Mouse (Mus musculus): Measurements from ENCODE around the gene Cdcp1.

Gene Cdcp1

DNA sequence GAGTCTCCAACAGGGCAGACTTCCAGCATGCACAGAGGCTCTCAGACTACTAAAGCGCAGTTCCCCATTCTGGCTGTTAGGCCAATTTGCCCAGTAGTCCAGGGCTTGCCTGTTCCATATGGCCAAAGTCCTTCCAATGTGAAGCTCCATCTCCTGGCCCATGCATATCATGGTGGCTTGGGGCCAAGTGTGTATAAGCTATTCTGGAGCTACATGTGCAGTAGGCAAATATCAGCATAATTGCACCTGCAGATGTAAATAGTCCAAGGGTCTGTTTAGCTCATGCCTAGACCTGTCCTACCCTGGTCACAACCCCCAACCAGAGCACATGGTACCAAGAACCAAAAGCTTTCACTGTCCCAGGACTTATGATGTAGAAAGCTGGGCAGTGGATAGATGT is 7.9 kb downstream of the Cdcp1 start:
- DNase-seq (ENCODE audit: low spot score) = no peak

DNA sequence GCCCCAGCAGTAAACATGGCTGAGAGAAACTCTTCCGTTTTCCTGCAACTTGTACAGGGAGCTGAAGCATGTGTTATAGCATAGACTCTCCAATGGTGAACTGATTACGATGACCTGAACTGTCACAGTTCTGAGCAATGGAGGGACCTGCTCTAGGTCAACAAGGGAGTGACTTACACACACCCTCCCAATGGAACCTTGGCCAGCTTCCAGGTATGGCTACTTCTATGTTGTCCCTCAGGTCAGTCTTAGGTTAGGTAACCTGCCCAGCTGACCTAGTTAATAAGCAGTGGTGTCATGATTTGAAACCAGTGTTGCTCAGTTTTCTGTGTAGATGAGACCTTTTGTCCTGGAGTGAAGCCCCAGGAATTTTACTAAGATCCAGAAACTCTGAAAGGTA is 8.9 kb downstream of the Cdcp1 start:
- DNase-seq (ENCODE audit: low spot score) = no peak

DNA sequence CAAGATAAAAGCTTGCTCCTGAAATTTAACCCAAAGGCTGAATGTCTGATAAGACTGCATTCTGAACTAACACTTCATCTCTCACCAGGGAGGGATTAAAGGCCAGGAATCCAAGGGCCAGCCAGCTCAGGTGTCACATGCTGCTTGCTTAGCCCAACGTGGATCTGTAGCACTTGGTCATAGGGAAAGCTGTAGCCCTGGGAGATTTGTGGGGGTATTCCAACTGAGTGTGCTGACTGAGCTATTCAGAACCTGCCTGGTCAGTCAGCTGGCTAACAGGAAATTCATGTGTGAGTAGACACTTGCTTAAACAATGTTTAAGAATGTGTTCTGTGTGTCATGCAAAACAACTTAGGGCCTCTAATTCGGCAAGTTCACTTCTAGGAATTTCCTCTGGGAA is 9.3 kb downstream of the Cdcp1 start:
- no peak for DNase-seq (ENCODE audit: low spot score)

DNA sequence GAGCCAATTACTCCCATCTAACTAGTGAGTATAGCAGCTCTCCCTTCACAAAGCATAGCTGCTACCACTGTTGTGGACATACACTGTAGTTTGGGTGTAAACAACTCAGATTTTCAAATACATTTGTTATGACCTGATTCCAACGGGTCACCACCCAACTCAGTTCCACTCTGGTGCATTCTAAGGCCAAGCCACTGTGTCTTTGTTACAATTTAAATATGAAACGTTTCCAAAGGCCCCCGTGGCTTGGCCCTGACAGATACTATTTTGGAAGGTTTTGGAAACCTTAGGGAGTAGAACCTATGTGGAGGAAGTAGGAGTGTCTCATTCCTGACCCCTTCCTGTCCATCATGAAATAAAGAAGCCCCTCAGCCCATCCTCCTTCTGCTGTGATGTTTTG is 15.7 kb downstream of the Cdcp1 start:
- no peak for DNase-seq (ENCODE audit: low spot score)

DNA sequence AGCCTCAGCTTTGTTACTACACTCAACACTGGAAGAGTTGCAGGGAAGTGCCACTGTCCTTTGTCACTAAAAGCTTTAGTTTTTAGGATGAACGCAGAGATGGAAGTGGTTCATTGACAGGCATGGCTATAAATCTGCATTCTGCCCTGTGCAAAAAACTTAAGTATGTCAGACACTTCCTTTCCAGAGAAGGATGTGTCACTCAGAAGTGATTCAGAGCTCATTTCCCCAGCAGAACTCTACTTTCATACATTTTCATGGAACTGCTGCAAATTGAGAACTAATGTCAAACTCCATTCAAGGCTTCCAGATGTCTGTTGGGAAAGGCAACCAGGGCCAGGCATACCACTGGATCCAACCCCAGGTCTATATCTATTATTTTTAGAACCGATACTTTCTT is 27.6 kb downstream of the Cdcp1 start:
- no peak for DNase-seq (ENCODE audit: low spot score)

DNA sequence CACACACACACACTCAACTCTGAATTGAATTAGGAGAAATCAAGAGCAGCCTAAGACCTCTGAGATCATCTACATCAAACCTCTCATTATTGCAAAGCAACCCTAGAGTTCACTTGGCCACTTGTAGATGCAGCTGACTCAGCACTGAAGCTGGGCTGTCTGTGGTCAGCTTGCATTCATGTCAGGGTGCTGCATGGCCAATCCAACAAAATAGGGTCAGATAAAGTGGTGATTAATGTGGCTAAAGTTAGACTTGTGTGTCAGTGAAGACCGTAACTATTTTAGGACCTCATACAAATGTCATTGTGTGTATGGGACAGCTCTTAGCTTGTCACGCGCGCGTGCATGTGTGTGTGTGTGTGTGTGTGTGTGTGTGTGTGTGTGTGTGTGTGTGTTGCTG is 28.2 kb downstream of the Cdcp1 start:
- no peak for DNase-seq (ENCODE audit: low spot score)

DNA sequence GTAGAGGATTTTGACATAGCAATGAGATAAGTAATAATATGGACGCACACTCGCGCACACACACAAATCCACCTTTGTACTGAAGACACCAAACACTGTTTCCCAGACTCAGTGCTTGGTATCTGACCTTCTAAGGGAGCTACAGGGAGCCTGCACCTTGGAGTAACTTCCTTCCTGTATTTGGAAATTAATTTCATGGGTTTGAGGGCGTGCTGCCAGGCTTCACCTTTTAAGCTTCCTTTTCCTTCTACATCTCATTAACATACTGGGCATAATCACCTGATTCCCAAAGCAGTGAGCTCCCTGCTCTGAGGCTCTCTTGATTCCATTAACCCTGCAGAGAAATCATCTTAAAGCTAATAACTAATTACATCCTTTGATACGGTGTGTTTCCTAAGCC is 29.7 kb downstream of the Cdcp1 start:
- no peak for DNase-seq (ENCODE audit: low spot score)

DNA sequence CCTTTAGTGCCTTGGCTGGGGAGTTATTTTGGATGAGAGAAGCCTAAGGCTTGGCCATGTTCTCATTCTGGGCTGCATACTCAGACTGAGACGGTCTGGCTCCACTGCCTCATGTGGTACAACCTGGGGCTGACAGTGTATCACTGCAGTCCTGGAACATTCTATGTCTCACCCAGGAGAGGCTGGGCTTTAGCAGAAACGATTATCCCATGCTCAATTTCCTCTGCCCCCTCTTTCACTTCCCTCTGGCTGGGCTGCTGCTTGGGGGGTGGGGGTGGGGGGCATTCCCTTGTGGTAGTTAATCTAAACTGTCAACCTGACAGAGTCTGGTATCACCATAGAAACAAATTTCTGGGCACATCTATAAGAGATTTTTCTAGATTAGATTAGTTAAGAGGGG is 30.3 kb downstream of the Cdcp1 start:
- no peak for DNase-seq (ENCODE audit: low spot score)

DNA sequence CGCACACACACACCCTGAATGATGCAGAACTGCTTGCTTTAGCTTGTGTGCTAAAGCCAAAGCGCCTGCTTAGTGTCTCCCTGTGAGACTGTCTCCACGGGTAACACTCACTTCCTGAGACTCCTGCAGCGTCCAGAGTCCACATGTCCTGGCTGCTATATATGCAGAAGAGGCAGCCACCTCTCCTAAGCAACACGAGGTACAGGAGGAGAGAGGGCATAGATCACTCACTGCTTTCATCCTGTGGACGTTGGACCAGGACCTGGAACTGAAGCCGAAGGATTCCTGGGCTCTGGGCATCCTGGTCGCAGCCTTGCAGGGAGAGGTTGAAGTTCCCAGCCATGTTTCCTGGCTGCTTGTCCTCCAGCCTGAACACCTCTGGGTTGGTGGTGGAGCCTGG is 32.6 kb downstream of the Cdcp1 start:
- no peak for DNase-seq (ENCODE audit: low spot score)

DNA sequence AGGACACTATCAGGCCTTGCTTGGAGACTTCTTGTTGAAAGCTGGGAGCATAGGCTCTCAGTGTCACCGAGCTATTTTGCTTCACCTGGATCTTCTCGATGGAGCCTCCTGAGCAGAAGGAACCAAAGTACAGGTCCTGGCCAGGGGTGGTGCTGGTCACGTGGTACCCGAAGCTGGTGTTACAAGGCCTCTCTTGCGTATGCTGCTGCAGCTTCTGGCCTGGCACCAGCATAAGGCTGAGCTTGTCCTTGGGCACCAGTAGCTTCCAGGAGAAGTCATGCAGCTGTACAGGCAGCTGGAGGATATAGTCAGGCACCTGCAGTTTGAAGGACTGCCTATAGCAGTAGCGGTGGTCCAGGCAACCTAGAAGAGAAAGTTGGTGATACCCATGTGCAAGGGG is 35.8 kb downstream of the Cdcp1 start:
- no peak for DNase-seq (ENCODE audit: low spot score)

DNA sequence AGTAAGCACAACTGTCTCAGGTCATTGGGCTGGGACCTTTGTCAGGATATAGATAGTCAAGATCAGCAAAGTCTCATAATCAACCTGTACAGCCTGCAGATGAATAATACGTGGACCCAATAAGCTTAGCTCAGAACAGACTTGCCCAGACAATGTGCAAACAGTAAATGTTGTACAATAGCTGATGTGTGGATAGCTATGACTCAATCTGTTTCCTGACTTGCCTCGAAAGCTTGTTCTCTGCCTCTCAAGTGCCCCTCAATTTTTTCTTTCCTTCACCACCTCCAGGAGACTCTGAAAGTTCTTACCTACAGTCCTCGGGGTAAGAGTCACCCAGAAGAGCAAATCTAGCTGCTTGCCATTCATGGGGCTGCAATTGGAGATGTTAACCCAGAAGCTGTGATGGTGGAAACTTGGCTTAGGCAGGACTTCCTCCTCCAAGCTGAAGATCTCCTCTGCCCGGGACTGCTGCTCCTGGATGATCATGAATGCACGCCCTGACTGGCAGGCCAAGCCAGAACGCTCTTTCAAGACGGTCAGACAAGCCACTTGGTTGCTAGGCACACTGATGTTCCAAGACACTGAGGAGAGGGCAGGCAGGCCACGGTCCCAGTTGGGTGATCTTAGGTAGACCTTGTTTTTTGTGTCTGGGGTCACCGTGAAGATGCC is 38.3 kb downstream of the Cdcp1 start:
- no peak for DNase-seq (ENCODE audit: low spot score)

DNA sequence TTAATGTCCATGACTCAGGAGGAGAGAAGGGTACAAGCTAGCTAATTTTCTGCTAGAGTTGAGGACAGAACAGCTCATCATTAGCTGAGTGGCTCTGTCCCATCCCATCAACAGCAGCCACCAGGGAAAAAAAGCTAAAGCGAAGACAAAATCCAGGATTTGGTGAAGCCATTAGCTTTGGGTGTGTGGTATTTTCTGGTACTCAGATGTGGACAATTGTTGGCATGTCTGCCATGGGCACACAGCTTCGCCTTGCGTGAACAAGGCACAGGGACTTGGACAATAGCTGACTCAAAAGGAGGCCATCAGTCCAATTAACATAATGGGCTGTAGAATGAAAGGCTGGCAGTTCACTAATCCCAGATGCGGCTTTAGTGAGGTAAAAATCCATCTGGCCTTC is 41.5 kb downstream of the Cdcp1 start:
- DNase-seq (ENCODE audit: low spot score) = no peak

DNA sequence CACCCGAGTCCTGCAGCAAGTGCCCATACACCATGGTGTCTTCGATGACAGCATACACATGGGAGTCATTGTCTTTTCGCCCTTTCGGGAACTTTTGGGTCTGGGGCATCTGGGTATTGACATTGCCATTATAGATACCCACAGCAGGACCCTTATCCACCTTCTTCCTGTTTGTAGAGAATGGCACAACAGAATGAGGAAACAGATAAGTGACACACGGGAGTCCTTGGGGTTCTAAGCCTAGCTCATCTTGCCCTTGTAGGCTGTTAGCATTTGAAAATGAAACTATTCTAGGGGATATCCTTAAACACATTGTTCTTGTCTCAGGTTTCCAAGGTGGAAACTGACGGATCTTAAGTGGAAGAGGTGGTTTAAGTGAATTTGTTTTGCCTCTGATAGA is 42.1 kb downstream of the Cdcp1 start:
- DNase-seq (ENCODE audit: low spot score) = no peak

DNA sequence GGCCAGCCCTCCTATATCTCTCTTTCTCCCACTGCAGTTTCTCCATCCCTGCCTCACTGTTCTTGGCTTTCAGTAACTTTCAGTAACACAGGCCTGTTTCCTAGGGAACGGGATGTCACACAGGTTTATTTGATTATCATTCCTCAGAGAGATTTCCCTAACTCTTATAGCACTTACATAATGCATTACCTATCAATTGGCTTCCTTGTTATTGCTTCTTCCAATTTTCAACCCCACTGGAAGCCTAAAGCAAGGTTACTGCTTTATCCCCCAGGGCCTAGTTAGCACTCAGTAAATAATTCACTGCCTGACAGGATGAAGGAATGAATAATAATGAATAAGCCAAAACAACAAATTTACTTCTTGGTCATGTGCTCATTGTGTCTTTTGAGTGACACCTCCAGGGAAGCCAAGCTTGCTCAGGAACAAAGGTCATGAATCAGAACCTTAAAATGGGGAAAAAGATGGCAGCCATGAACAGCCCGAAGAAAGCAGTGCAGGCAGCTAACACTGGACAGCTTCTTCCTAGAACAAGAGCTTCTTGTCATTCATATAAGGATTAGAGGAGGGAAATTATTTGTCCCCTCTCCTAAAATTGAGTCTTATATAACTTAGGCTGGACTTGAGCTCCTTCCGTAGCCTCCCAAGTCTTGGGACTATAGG is 49.9 kb downstream of the Cdcp1 start:
- no peak for DNase-seq (ENCODE audit: low spot score)

DNA sequence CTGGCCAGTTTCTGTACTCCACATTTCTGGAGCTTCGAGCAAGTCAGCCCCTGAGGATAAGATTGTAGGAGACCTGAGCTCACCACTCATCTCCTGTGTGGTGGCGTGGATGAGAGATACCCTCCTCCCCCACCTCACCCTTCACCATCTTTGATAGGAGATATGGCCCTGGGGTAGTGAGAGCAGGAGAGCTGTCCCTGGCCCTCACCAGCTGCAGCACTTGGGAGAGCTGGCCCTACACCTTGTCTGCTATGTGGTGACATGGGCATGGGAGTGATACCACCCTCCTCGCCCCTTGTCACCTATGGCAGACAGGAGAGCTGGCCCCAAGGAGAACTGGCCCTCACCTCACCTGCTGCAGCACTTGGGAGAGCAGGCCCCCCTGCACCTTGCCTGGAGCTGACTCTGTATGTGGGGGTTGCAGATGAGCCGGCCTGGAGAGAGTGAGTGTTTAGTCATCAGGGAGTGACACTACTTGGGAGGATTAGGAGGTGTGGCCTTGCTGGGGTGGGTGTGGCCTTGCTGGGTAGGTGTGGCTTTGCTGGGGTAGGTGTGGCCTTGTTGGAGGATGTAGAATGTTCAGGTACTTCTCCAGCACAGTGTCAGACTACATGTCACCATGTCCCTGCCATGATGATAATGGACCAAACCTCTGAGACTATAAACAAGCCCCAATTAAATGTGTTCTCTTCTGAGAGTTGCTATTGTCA is 52.7 kb downstream of the Cdcp1 start:
- no peak for DNase-seq (ENCODE audit: low spot score)

DNA sequence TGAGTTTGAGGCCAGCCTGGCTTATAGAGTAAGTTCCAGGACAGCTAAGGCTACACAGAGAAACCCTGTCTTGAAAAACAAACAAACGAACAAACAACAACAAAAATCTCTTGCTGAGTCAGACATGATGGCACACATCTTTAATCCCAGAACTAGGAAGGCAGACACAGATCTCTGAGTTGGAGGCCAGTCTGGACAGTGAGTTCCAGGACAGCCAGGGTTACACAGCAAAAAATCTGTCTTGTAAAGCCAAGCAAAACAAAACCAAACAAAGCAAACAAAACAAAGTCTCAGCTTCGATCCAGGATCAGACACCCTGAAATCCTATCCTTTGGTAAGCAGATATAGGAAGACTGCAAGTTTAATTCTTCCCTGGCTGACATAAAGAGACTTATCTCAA is 54.0 kb downstream of the Cdcp1 start:
- no peak for DNase-seq (ENCODE audit: low spot score)

DNA sequence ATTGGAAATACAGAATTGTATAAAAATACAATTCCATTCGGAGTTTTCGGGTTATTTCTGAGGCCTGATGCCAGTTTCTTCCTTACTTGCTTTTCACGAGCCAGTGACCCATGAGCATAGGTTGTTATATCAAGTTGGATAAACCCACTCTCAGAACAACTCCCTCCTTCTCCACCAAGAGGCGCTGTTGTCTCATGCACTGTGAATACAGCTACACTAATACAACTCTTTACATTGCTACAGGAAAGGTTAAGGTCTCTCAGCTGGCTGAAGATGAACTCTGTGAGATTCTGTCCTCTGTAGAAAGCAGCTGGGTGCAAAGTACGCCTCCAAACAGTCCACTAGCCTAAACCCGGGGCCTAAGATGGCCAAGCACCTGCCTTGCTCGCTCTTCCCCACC is 56.5 kb downstream of the Cdcp1 start:
- DNase-seq (ENCODE audit: low spot score) = peak; percentile 44

DNA sequence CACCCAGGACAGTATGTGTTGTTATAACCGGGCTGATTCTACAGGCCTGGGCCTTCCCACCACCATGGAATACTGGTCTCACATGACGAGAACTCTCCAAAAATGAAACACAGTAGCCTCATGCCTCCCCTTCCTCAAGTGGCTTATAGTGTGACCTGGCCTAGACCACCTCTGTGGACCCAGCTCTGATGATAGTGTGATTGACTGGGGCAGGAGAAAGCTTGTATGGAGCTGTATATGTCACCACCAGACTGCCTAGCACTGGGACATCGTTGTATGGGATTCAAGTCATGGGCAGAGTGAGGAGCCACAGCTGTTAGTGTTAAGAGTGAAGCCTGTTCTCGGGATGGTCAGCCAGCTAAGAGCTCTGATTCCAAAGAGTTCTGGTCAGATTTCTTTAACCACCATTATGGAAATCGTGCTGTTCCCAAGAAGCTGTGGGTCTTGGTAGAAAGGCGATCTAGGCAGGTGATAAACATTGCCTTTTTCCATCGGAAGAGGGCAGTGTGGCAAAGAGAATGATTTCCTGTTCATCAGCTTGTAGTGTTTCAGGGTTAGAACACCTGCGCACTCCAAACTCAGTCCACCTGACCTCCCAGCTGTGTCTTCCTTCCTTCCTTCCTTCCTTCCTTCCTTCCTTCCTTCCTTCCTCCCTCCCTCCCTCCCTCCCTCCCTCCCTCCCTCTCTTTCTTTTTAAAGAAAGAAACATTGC is 57.6 kb downstream of the Cdcp1 start:
- DNase-seq (ENCODE audit: low spot score) = no peak

DNA sequence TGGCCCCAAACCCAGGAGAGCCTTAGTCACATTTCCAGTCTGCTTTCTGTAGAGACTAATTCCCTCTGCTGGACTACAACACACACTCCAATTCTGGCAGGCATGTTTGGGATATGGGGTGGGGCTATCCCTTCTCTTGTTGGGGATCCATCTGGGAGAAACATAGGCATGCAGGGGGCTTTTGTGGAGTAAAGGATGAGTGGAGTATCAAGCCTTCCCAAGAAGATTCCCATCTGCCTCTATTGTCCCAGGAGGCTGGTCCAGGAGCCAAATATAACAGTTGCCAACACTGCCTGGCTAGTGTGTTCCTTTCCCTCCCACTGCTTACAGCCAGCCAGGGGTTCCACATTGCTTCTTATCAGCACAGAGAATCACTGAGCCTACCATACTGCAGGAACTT is 58.1 kb downstream of the Cdcp1 start:
- no peak for DNase-seq (ENCODE audit: low spot score)

DNA sequence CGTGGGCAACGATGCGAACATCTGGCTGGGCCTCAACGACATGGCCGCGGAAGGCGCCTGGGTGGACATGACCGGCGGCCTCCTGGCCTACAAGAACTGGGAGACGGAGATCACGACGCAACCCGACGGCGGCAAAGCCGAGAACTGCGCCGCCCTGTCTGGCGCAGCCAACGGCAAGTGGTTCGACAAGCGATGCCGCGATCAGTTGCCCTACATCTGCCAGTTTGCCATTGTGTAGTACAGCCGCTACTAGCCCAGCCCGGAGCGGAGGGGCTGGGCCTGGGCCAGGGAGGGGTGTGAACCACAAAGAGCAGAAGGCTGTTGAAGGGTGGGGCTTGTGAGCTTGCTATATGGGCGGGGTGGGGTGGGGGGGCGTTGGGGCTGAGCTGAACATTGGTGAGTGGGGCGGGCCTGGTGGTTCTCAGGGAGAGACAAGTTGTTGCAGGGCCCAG is 58.9 kb downstream of the Cdcp1 start:
- DNase-seq (ENCODE audit: low spot score) = peak; percentile 63

DNA sequence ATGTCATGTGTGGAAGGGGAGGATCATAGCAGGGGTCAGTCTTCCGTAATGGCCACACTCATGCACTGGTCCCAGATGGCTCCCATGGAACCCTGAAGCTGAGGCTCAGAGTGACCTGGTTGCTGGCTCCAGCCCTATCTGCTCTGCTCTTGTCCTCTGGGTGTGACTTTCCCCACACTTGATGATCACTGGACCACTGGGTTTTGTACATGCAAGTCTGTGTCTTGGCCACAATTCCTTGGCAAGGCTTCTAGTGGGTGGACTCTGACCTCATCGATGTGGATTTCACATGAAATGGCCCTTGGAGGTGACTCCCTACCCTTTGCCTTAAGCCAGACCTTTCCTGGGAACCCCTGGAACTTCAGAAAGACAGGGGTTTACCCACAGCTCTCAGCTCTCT is 62.7 kb downstream of the Cdcp1 start:
- no peak for DNase-seq (ENCODE audit: low spot score)

DNA sequence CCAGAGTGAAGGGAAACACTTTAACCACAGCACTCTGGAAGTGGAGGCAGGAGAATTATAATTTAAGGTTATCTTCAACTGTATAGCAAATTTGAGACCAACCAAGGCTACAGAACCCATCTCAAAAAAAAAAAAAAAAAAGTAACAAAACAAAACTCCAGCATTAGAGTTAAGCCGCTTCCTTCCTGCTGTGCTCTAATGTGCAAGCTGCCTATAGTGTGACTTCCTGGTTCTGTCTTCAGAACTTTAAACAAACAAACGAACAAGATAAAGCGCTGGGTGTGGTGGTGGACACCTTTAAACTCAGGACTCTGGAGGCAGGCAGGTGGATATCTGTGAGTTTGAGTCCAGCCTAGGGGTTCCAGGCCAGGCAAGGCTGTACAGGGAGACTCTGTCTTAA is 63.8 kb downstream of the Cdcp1 start:
- DNase-seq (ENCODE audit: low spot score) = no peak

DNA sequence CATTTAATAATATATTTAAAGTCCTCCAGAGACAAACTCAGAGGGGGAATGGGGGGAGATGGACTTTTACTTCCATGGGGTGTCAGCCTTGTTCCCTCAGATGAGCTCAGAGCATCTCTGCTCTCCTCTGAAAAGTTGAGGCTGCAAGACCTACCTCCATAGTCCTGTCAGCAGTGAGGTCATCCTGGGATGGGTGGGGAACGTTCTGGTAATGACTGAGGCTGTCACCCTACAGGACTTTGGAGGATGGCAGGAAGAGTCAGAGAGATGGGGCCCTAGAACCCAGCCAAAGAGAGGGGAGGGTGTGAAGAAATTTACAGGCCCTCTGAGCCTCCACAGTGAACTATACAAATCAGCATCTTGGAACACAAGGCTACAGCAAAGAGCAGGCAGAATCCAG is 64.3 kb downstream of the Cdcp1 start:
- DNase-seq (ENCODE audit: low spot score) = no peak

Measured in testis, postnatal 14 days (tissue).